Mouse (Mus musculus) liver, adult 2 months (tissue): ENCODE results near the gene Ophn1. TPM values are rescaled to one million over a fixed set of nuclear protein-coding genes. Genes with fewer than 3 reads are reported as not detected.

Experiments
- DNase-seq: peaks from one replicate; pipeline ENCODE4 v3.0.0-alpha.2; 2011; ENCODE audit warnings: low read depth, low spot score; ENCODE audit errors: extremely low read depth
- H3K27ac ChIP-seq: fragments of 200-500 bp; replicated peaks from 2 replicates; pipeline ENCODE4 v1.5.1; 2012; ENCODE audit warnings: low read depth, mild to moderate bottlenecking, control low read depth, inconsistent platforms, low read length; ENCODE audit not compliant: insufficient read depth
- H3K27me3 ChIP-seq: fragments of 200-500 bp; 2 replicates; pipeline ENCODE4 v1.6.1; 2012; ENCODE audit warnings: mild to moderate bottlenecking, moderate library complexity, low read length, inconsistent platforms; ENCODE audit not compliant: control insufficient read depth, insufficient read depth
- H3K36me3 ChIP-seq: fragments of 200-500 bp; 2 replicates; pipeline ENCODE4 v1.6.1; 2012; ENCODE audit warnings: low read length, inconsistent platforms; ENCODE audit not compliant: control insufficient read depth, insufficient read depth
- H3K4me1 ChIP-seq: fragments of 200-500 bp; 2 replicates; pipeline ENCODE4 v1.6.1; 2011; ENCODE audit warnings: low read length; ENCODE audit not compliant: control insufficient read depth, insufficient read depth
- H3K4me3 ChIP-seq: fragments of 200-500 bp; 2 replicates; pipeline ENCODE4 v1.5.1; 2011; ENCODE audit warnings: low read depth, mild to moderate bottlenecking, control low read depth, low read length, moderate library complexity; ENCODE audit not compliant: insufficient read depth
- H3K79me2 ChIP-seq: fragments of 200-500 bp; 2 replicates; pipeline ENCODE4 v1.6.1; 2012; ENCODE audit warnings: inconsistent platforms, mild to moderate bottlenecking, low read length, moderate library complexity; ENCODE audit not compliant: control insufficient read depth, insufficient read depth
- H3K9ac ChIP-seq: fragments of 200-500 bp; 2 replicates; pipeline ENCODE4 v1.6.1; 2012; ENCODE audit warnings: low read depth, mild to moderate bottlenecking, control low read depth, inconsistent platforms, low read length
- CTCF ChIP-seq: fragments of 200-500 bp; IDR thresholded peaks from 2 replicates; pipeline ENCODE4 v1.5.1; 2011; ENCODE audit warnings: low read depth, low read length, control low read depth
- POLR2A ChIP-seq: fragments of 200-500 bp; IDR thresholded peaks from 2 replicates; pipeline ENCODE4 v1.6.1; 2011; ENCODE audit warnings: low read length, control low read depth; ENCODE audit not compliant: insufficient read depth; ENCODE audit errors: extremely low read depth
- WGBS: fragments of 180-500 bp; shearing (Covaris S2); methylation state at CpG from one replicate; pipeline ENCODE4 v1.1.7; 2018; 5-methylcytosine and 5-hydroxymethylcytosine counted together
- polyA plus RNA-seq: library from polyadenylated mRNA; depleted of rRNA; stranded (reverse); fragments of >200 nt; gene quantifications from 2 replicates; pipeline ENCODE4 v1.2.3, GENCODE M21; 2012
- total RNA-seq: library from RNA; depleted of rRNA; stranded (reverse); fragments of >200 nt; gene quantifications from 2 replicates; pipeline ENCODE4 v1.2.3, GENCODE M21; 2014

The Ophn1 gene
- total and polyA plus RNA-seq, 2 experiments: 0.71 to 2.5 TPM

- H3K9ac ChIP-seq: no peak overlapping the region
- 58% methylated on average over 1 of the region's 1 CpGs for WGBS
- no peak overlapping the region for H3K27ac ChIP-seq
- H3K36me3 ChIP-seq: no peaks in the 10 kb centered on the region
- no peaks in the 10 kb centered on the region for H3K79me2 ChIP-seq
- H3K27me3 ChIP-seq: no peaks in the 10 kb centered on the region
- no peak for DNase-seq
- no peaks in the 10 kb centered on the region for H3K4me1 ChIP-seq
- no peak overlapping the region for H3K4me3 ChIP-seq
- TF ChIP-seq CTCF: no peak
- no peak for TF ChIP-seq POLR2A
Measured at GRCm38 (mm10) chrX:98908910-98909309, 18.1 kb upstream of the Ophn1 start.

- 88% methylated on average over 6 of the region's 6 CpGs for WGBS
Measured at GRCm38 (mm10) chrX:98904226-98904625, 13.4 kb upstream of the Ophn1 start.

GRCm38 (mm10) chrX:98898307-98898706 lies 7.5 kb upstream of the Ophn1 start:
- peak; percentile 43 for DNase-seq
- 42% methylated on average over 3 of the region's 3 CpGs for WGBS
- H3K4me3 ChIP-seq: no peak overlapping the region

More at GRCm38 (mm10) chrX:98904226-98904625, 13.4 kb upstream of the Ophn1 start:
- Histone ChIP-seq H3K27ac (no peak overlapping the region), H3K36me3 (no peaks in the 10 kb centered on the region), H3K4me3 (no peak overlapping the region), H3K27me3 (no peaks in the 10 kb centered on the region), H3K9ac (no peak overlapping the region), H3K4me1 (no peaks in the 10 kb centered on the region), H3K79me2 (no peaks in the 10 kb centered on the region)
- TF ChIP-seq POLR2A (no peak), CTCF (no peak)
- no peak for DNase-seq

DNA sequence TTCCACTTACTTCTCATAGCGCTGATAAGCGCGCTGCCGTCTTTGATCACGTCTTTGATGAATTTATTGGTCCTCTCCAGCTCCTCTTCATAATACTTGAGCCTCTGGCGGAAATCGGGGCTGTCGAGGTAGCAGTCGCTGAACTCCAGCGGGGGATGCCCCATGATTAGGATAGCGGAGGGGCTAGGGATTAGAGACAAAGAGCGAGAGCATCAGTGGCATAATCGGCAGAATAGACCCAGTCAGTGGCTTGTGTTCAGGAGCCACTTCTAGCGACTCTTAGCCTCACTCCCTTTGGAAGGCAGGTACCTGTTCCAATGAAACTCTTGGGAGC lies 786 bp downstream of the Ophn1 start:
- under 1% methylated on average over 14 of the region's 14 CpGs for WGBS

More at GRCm38 (mm10) chrX:98898307-98898706, 7.5 kb upstream of the Ophn1 start:
- no peak for TF ChIP-seq CTCF
- TF ChIP-seq POLR2A: no peak
- Histone ChIP-seq H3K27ac (no peak overlapping the region), H3K27me3 (no peaks in the 10 kb centered on the region), H3K79me2 (no peaks in the 10 kb centered on the region), H3K9ac (no peak overlapping the region), H3K4me1 (no peaks in the 10 kb centered on the region), H3K36me3 (no peaks in the 10 kb centered on the region)

DNA sequence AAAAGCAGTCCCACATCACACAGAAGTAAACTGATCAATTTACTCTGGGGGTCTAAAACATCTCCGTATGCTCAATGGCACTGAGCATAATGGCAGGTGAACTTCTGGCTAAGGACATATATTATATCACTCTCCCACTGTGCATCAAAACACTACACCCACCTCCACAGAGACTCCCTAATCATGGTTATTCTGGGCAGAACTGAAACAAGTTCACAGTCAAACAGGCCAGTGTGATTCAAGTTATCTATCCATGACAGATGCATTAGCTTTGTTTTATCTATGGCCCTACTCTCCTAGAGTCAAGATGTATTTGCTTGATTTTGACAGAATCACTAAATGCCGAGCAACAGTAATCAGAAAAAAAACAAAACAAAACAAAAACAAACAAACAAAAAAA lies 8.8 kb downstream of the Ophn1 start:
- no peak overlapping the region for H3K9ac ChIP-seq
- no peak for TF ChIP-seq CTCF
- no peak for TF ChIP-seq POLR2A
- H3K4me3 ChIP-seq: no peak overlapping the region
- no peaks in the 10 kb centered on the region for H3K79me2 ChIP-seq
- no peaks in the 10 kb centered on the region for H3K4me1 ChIP-seq
- H3K27ac ChIP-seq: no peak overlapping the region
- H3K27me3 ChIP-seq: no peaks in the 10 kb centered on the region
- WGBS: 98% methylated on average over 2 of the region's 2 CpGs
- no peak for DNase-seq
- no peaks in the 10 kb centered on the region for H3K36me3 ChIP-seq

More for the DNA sequence above, 786 bp downstream of the Ophn1 start:
- no peak for TF ChIP-seq CTCF
- Histone ChIP-seq H3K79me2 (no peaks in the 10 kb centered on the region), H3K4me3 (peak overlapping the region; percentile 81), H3K36me3 (no peaks in the 10 kb centered on the region), H3K9ac (peak overlapping the region; percentile 37), H3K27ac (peak overlapping the region; percentile 18; the same call in 1 of the 2 replicates), H3K4me1 (no peaks in the 10 kb centered on the region), H3K27me3 (no peaks in the 10 kb centered on the region)
- DNase-seq: no peak

DNA sequence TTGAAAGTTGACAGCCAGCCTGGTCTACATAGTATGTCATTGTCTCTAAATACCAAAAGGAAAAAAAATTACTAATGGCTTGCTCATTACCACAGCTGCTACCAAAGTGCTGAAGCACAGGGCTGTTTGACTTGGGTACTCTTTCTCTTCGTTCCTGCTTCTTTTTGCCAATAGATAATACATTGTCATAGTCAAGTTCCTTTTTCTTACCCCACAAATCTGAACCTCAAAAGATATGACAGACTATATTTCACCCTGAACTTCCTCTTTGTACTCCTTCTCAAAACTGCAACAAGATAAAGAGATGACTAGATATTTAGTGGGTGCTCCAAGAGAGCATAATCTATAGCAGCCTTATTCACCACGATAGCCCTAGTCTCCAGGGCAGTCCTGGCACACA lies 9.7 kb downstream of the Ophn1 start:
- DNase-seq: no peak
- Histone ChIP-seq H3K79me2 (no peaks in the 10 kb centered on the region), H3K27me3 (no peaks in the 10 kb centered on the region), H3K36me3 (no peaks in the 10 kb centered on the region), H3K4me1 (no peaks in the 10 kb centered on the region), H3K27ac (no peak overlapping the region), H3K9ac (no peak overlapping the region), H3K4me3 (no peak overlapping the region)
- no peak for TF ChIP-seq POLR2A
- no peak for TF ChIP-seq CTCF
- 89% methylated on average over 2 of the region's 2 CpGs for WGBS

GRCm38 (mm10) chrX:98880314-98880713 lies 10.5 kb downstream of the Ophn1 start:
- Histone ChIP-seq H3K79me2 (no peaks in the 10 kb centered on the region), H3K4me1 (no peaks in the 10 kb centered on the region), H3K27me3 (no peaks in the 10 kb centered on the region), H3K36me3 (no peaks in the 10 kb centered on the region), H3K27ac (no peak overlapping the region), H3K9ac (no peak overlapping the region), H3K4me3 (no peak overlapping the region)
- 92% methylated on average over 6 of the region's 6 CpGs for WGBS
- DNase-seq: no peak
- TF ChIP-seq POLR2A (no peak), CTCF (no peak)
